Mouse (Mus musculus): ENCODE measurements around the gene Stk39. TPM values are rescaled to one million over a fixed set of nuclear protein-coding genes. Genes with fewer than 3 reads are reported as not detected.

The Stk39 gene
- total RNA-seq (2014; fragmentation: Nextera tagmentation) (0.11 TPM in 1 of 2 replicates, not detected in the other), total RNA-seq (2017) (0.36 and 0.90 TPM in 2 replicates)

- ATAC-seq (replicated peaks; ENCODE audit: poor library complexity, severe bottlenecking) = peak; percentile 76
Measured at GRCm38 (mm10) chr2:68471759-68472550, at the start of gene Stk39. Gene Stk39 (minus strand): TSS chr2:68472268.

GRCm38 (mm10) chr2:68515409-68515808, 43.3 kb upstream of the Stk39 start:
- ATAC-seq (replicated peaks; ENCODE audit: poor library complexity, severe bottlenecking) = no peak

GRCm38 (mm10) chr2:68503202-68503601, 31.1 kb upstream of the Stk39 start:
- no peak for ATAC-seq (replicated peaks; ENCODE audit: poor library complexity, severe bottlenecking)

GRCm38 (mm10) chr2:68502734-68503133, 30.7 kb upstream of the Stk39 start:
- ATAC-seq (replicated peaks; ENCODE audit: poor library complexity, severe bottlenecking) = no peak

GRCm38 (mm10) chr2:68502236-68502635, 30.2 kb upstream of the Stk39 start:
- ATAC-seq (replicated peaks; ENCODE audit: poor library complexity, severe bottlenecking) = no peak

GRCm38 (mm10) chr2:68486275-68486674, 14.2 kb upstream of the Stk39 start:
- ATAC-seq (replicated peaks; ENCODE audit: poor library complexity, severe bottlenecking) = no peak

- no peak for ATAC-seq (replicated peaks; ENCODE audit: poor library complexity, severe bottlenecking)
Measured at GRCm38 (mm10) chr2:68485141-68485540, 13.1 kb upstream of the Stk39 start.

GRCm38 (mm10) chr2:68482896-68483295, 10.8 kb upstream of the Stk39 start:
- no peak for ATAC-seq (replicated peaks; ENCODE audit: poor library complexity, severe bottlenecking)

- no peak for ATAC-seq (replicated peaks; ENCODE audit: poor library complexity, severe bottlenecking)
Measured at GRCm38 (mm10) chr2:68479823-68480222, 7.8 kb upstream of the Stk39 start.

GRCm38 (mm10) chr2:68472921-68473320, 853 bp upstream of the Stk39 start:
- ATAC-seq (replicated peaks; ENCODE audit: poor library complexity, severe bottlenecking) = no peak

- ATAC-seq (replicated peaks; ENCODE audit: poor library complexity, severe bottlenecking) = no peak
Measured at GRCm38 (mm10) chr2:68472551-68472910, 463 bp upstream of the Stk39 start.

GRCm38 (mm10) chr2:68470891-68471758, 943 bp downstream of the Stk39 start:
- ATAC-seq (replicated peaks; ENCODE audit: poor library complexity, severe bottlenecking) = peak; percentile 28

GRCm38 (mm10) chr2:68469491-68469890, 2.6 kb downstream of the Stk39 start:
- no peak for ATAC-seq (replicated peaks; ENCODE audit: poor library complexity, severe bottlenecking)

- ATAC-seq (replicated peaks; ENCODE audit: poor library complexity, severe bottlenecking) = peak; percentile 28; the same call in 1 of the 2 replicates
Measured at GRCm38 (mm10) chr2:68468698-68469097, 3.4 kb downstream of the Stk39 start.

- no peak for ATAC-seq (replicated peaks; ENCODE audit: poor library complexity, severe bottlenecking)
Measured at GRCm38 (mm10) chr2:68468259-68468658, 3.8 kb downstream of the Stk39 start.

GRCm38 (mm10) chr2:68467085-68467978, 4.7 kb downstream of the Stk39 start:
- ATAC-seq (replicated peaks; ENCODE audit: poor library complexity, severe bottlenecking) = no peak

- ATAC-seq (replicated peaks; ENCODE audit: poor library complexity, severe bottlenecking) = no peak
Measured at GRCm38 (mm10) chr2:68466124-68467070, 5.7 kb downstream of the Stk39 start.

- no peak for ATAC-seq (replicated peaks; ENCODE audit: poor library complexity, severe bottlenecking)
Measured at GRCm38 (mm10) chr2:68465266-68466123, 6.6 kb downstream of the Stk39 start.
